Mouse (Mus musculus) layer of hippocampus, adult 2 months (tissue): Measurements from ENCODE around the gene Nccrp1. TPM values are rescaled to one million over a fixed set of nuclear protein-coding genes. Genes with fewer than 3 reads are reported as not detected.

Source experiments
- DNase-seq, 2 experiments: peaks; one replicate each; pipeline ENCODE4 v3.0.0; 2022; ENCODE audit warnings: low spot score in 2 of 2
- H3K27ac ChIP-seq: fragments of 200-600 bp; 2 replicates; pipeline ENCODE4 v1.8.1; 2022
- H3K4me3 ChIP-seq: fragments of 200-600 bp; 2 replicates; pipeline ENCODE4 v1.8.1; 2022; ENCODE audit warnings: mild to moderate bottlenecking
- CTCF ChIP-seq: fragments of 200-600 bp; conservative IDR thresholded peaks from 2 replicates; pipeline ENCODE4 v1.8.1; 2022; ENCODE audit warnings: antibody characterized with exemption, mild to moderate bottlenecking, moderate library complexity
- total RNA-seq, 2 experiments: library from RNA; stranded (reverse); gene quantifications; 2 replicates each; pipeline ENCODE4 v1.2.3; 2021

Gene Nccrp1
- total RNA-seq, 2 experiments from 2014 or later, result 0.23 to 0.47 TPM

- no peak overlapping the region for H3K27ac ChIP-seq
- TF ChIP-seq CTCF, result no peak
- no peak for DNase-seq
- no peak overlapping the region for H3K4me3 ChIP-seq
Measured at GRCm38 (mm10) chr7:28578543-28579053, 31.5 kb upstream of the Nccrp1 start.

GRCm38 (mm10) chr7:28577826-28578542 is 30.9 kb upstream of the Nccrp1 start:
- TF ChIP-seq CTCF, result no peak
- Histone ChIP-seq H3K27ac (peak overlapping the region; percentile 89; the same call in 1 of the 2 replicates), H3K4me3 (no peak overlapping the region)
- no peak for DNase-seq

- no peak for TF ChIP-seq CTCF
- H3K4me3 ChIP-seq, result peak overlapping the region; percentile 39
- H3K27ac ChIP-seq, result peak overlapping the region; percentile 89
- peak; percentile 39 to 57 for DNase-seq
Measured at GRCm38 (mm10) chr7:28576271-28576914, 29.3 kb upstream of the Nccrp1 start.

GRCm38 (mm10) chr7:28575597-28575996 is 28.5 kb upstream of the Nccrp1 start:
- H3K27ac ChIP-seq, result peak overlapping the region; percentile 89
- peak overlapping the region; percentile 39 for H3K4me3 ChIP-seq
- TF ChIP-seq CTCF, result peak; percentile 45
- DNase-seq, result peak; percentile 77 to 88

DNA sequence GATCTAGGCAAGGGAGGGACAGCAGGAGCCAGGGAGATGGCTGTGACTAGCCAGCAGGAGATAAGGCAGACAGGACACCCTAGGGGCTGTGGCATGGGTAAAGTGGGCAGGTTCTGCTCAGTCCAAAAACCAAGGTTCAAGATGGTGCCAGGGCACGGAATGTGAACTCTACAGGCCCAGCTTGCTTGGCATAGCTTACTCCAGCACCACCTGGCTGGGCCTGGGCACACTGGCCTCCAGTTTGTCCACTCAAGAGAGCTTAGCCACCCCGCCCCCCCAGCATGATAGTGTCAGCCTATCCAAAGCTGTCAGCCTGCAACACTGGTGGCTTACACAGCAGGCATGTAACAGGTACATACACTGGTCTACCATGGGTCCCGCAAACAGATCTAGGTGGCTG is 26.2 kb upstream of the Nccrp1 start:
- Histone ChIP-seq H3K4me3 (no peak overlapping the region), H3K27ac (no peak overlapping the region)
- no peak for TF ChIP-seq CTCF
- no peak for DNase-seq

DNA sequence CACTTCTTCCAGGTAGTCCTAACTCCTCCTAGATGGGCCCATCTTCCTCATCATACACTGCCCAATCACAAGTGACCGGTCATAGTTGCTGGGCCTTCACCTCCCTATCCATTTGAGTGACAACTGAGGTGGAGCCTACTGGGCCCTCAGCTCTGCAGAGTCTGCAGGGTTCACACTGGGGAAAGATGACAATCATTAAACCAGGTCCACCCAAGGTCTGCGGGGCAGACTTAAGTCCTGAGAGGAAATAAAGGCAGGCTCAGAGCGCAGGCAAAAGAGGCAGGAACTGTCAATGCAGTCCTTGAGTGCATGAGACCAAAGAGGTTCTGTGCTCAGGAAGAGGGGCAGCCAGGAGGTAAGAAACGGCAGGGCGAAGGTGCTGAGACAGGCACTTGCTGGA is 25.6 kb upstream of the Nccrp1 start:
- no peak overlapping the region for H3K27ac ChIP-seq
- DNase-seq, result no peak
- H3K4me3 ChIP-seq, result no peak overlapping the region
- no peak for TF ChIP-seq CTCF

- no peak for TF ChIP-seq CTCF
- Histone ChIP-seq H3K4me3 (no peak overlapping the region), H3K27ac (peak overlapping the region; percentile 71)
- no peak for DNase-seq
Measured at GRCm38 (mm10) chr7:28570982-28571682, 24.1 kb upstream of the Nccrp1 start.

DNA sequence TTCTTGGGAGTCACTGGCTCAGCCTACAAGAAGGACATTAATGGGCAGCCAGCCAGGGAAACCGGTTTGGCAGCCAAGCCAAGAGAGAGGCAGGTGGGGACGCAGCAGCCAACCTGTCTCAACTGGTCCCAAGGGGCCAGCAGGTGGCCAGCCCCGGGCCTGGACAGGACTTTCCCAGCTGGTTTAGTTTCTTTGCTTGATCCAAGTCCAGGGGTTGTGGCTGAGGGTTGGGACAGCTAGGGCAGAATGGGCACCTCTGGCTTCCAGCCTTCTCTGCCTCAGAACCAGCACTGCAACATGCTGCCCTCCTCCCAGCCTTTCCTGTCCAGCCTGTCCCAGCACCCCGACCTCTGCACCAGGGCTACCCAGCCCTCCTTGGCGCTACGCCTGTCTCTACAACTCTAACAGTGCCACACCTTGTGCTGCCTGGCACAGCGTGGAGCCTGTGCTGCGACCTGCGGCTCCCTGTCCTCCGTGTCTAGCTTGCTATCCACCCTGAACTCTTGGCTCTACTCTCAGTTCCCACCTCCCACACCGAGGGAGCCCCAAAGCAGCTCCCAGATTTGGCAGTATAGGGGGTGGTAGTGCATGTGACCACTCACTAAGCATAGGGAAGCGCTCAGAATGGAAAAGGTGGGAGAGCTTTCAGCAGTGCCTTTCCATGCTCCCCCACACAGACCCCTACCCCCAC is 23.4 kb upstream of the Nccrp1 start:
- DNase-seq, result no peak
- peak overlapping the region; percentile 71 for H3K27ac ChIP-seq

GRCm38 (mm10) chr7:28568253-28568652 is 21.2 kb upstream of the Nccrp1 start:
- Histone ChIP-seq H3K4me3 (no peak overlapping the region), H3K27ac (no peak overlapping the region)
- peak; percentile 94 for TF ChIP-seq CTCF
- DNase-seq, result peak; percentile 68 to 80

More for the DNA sequence above, 23.4 kb upstream of the Nccrp1 start:
- 0 out of 2 replicates have a peak, but pooled peaks have one; percentile 7 for TF ChIP-seq CTCF
- no peak overlapping the region for H3K4me3 ChIP-seq

DNA sequence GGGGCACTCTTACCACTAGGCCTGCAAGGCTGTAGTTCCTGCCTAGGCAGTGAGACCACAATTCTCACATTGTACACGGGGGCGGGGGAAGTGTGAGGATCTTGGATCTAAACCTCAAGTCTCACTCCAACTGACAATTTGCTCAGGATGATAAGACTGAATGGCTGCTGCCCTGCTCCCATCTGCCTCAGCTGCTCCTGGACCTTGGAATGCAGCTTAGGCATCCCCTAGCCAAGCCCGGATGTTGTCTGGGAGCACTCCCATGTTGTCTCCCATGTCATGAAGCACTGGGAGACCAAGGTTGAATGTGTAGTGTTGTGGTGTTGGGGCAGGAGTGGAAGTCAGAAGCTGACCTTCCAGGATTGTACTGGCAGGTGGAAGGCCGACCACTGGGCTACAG is 20.5 kb upstream of the Nccrp1 start:
- no peak overlapping the region for H3K27ac ChIP-seq
- no peak overlapping the region for H3K4me3 ChIP-seq
- no peak for DNase-seq
- TF ChIP-seq CTCF, result no peak

GRCm38 (mm10) chr7:28565407-28565806 is 18.4 kb upstream of the Nccrp1 start:
- H3K4me3 ChIP-seq, result no peak overlapping the region
- TF ChIP-seq CTCF, result no peak
- no peak for DNase-seq

GRCm38 (mm10) chr7:28562951-28563350 is 15.9 kb upstream of the Nccrp1 start:
- no peak overlapping the region for H3K27ac ChIP-seq
- TF ChIP-seq CTCF, result no peak
- no peak for DNase-seq
- H3K4me3 ChIP-seq, result no peak overlapping the region

More at GRCm38 (mm10) chr7:28565407-28565806, 18.4 kb upstream of the Nccrp1 start:
- no peak overlapping the region for H3K27ac ChIP-seq

- no peak overlapping the region for H3K27ac ChIP-seq
- no peak overlapping the region for H3K4me3 ChIP-seq
- no peak for DNase-seq
- TF ChIP-seq CTCF, result no peak
Measured at GRCm38 (mm10) chr7:28562371-28562770, 15.3 kb upstream of the Nccrp1 start.
